Mouse (Mus musculus): ENCODE measurements around the gene Cdh12. TPM values are rescaled to one million over a fixed set of nuclear protein-coding genes. Genes with fewer than 3 reads are reported as not detected.
"Not testable (repeated sequence)": the region's sequence is repeated elsewhere in the genome, so short reads cannot be mapped to it uniquely, and the experiment has no call there.

Gene Cdh12
- polyA plus RNA-seq, 1 experiment from 2014 or later: 0.78 TPM

DNA sequence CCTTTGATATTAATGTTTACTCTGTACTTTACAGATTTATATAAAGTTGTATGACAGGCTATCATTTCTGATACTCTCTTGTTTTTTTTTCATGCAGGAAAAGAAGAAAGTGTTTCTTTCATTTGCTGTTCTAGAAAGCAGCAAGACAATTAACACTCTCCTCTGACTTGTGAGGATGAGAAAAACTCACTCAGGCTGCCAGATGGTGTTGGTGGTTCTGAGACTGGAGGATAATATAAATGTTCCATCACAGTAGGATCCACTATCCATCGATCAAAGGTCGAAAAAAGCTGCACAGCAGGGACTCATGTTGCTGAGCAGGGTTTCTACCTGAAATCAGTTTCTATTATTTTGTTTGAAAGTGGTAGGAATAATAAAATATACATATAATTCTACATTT, 185.5 kb downstream of the Cdh12 start:
- no peak overlapping the region for H3K27ac ChIP-seq
- DNase-seq (ENCODE audit: low spot score): no peak
- no peaks in the 10 kb centered on the region for H3K4me1 ChIP-seq (replicated peaks)
- no peaks in the 10 kb centered on the region for H3K9me3 ChIP-seq
- no peaks in the 10 kb centered on the region for H3K36me3 ChIP-seq
- 78% methylated on average over 2 of the region's 2 CpGs for WGBS
- H3K4me3 ChIP-seq: no peak overlapping the region
- no peaks in the 10 kb centered on the region for H3K27me3 ChIP-seq (ENCODE audit: insufficient read depth, poor library complexity, severe bottlenecking)

DNA sequence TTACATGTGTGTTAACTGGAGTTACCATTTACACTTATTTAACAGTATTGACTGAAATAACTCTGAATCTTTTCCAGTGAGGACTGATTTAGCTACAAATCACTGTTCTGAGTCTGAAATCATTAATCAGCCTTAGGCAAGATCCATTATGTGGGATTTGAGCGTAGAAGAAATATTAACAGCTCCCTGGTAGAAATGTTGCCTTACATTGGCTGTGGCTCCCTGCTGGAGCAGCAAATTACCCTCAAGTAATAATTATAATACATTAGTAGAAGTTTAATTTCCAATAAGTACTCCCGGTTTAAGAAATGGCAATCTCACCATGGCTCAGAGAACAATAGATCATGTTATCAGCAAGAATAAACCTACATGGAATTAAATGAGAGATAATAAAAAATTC, 190.1 kb downstream of the Cdh12 start:
- Histone ChIP-seq H3K4me1 (replicated peaks) (no peaks in the 10 kb centered on the region), H3K4me3 (no peak overlapping the region), H3K9me3 (no peaks in the 10 kb centered on the region), H3K27me3 (ENCODE audit: insufficient read depth, poor library complexity, severe bottlenecking) (no peaks in the 10 kb centered on the region), H3K27ac (no peak overlapping the region), H3K36me3 (no peaks in the 10 kb centered on the region)
- WGBS: 87% methylated on average over 2 of the region's 2 CpGs
- no peak for DNase-seq (ENCODE audit: low spot score)

DNA sequence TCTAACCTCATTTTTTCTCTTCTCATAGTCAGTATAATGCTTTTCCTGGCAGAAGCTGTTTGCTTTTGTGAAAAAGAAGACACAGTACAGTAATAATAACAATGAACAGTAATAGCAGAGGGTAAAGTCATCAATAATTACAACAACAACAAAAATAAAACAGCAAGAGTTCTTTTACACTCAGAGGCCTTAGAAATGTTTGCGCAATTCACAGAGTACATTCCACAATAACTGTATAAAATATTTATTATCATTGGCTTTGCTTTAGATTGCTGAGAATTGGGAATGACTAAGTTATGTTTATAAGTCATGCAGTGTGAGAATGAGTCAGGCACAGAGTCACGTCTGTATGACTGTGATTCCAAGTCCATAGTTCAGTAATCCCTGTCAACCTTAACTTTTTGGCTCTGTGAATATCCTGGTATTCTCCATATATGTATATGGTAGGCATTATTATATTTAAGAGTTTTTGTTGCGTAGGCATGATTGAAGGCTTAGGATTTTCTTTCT, 193.9 kb downstream of the Cdh12 start:
- Histone ChIP-seq H3K4me1 (replicated peaks) (no peaks in the 10 kb centered on the region), H3K36me3 (no peaks in the 10 kb centered on the region), H3K27me3 (ENCODE audit: insufficient read depth, poor library complexity, severe bottlenecking) (no peaks in the 10 kb centered on the region), H3K4me3 (no peak overlapping the region), H3K27ac (no peak overlapping the region), H3K9me3 (no peaks in the 10 kb centered on the region)
- no peak for DNase-seq (ENCODE audit: low spot score)
- WGBS: 91% methylated on average over 3 of the region's 3 CpGs

DNA sequence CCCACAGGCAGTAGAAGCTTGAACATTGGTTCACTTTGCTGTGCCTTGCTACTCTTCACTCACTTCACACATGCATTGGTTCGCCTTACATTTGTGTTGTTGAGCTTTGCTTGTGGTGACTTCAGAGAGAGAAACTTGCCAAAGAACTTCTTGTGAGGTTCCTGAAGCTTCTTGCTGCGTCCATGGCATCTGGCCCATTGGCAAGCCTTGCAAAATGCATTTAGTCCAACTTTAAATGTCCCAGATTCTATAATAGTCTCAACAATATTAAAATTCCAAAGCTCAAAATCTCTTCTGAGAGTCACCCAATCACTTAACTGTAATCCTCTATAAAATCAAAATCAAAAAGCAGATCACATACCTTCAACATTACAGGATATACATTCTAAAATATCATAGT, 211.2 kb downstream of the Cdh12 start:
- H3K27me3 ChIP-seq (ENCODE audit: insufficient read depth, poor library complexity, severe bottlenecking): no peaks in the 10 kb centered on the region
- H3K4me1 ChIP-seq (replicated peaks): no peaks in the 10 kb centered on the region
- DNase-seq (ENCODE audit: low spot score): no peak
- 79% methylated on average over 2 of the region's 2 CpGs for WGBS
- H3K36me3 ChIP-seq: no peaks in the 10 kb centered on the region
- no peak overlapping the region for H3K27ac ChIP-seq
- H3K9me3 ChIP-seq: no peaks in the 10 kb centered on the region
- H3K4me3 ChIP-seq: no peak overlapping the region

DNA sequence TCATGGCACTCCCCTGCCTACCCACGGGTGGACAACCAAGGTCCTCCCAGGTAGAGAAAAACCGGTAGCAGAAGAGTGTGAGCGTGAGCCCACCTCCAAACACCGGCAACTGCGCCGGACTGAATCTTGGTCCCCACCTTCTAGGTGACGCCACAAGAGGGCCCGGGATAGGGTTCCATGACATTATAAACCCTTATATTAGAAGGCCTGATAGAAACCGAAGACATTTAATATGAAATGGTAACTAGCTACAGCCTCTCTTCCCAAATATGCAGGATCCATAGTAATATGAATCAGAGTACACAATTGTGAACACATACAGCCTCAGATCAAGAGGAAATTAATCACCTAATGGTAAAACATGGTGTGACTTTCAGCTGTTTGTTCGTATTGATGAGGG, 217.6 kb downstream of the Cdh12 start, which contains the start of gene Acot10:
Gene Acot10 (minus strand): TSS at position 101 of the 400 bp plus-strand sequence.
- Histone ChIP-seq H3K36me3 (no peaks in the 10 kb centered on the region), H3K9me3 (no peaks in the 10 kb centered on the region), H3K4me3 (no peak within 1 kb of the TSS), H3K27me3 (ENCODE audit: insufficient read depth, poor library complexity, severe bottlenecking) (no peaks in the 10 kb centered on the region), H3K27ac (no peak within 1 kb of the TSS), H3K4me1 (replicated peaks) (no peaks in the 10 kb centered on the region)
- no peak for DNase-seq (ENCODE audit: low spot score)
- 90% methylated on average over 10 of the region's 10 CpGs for WGBS

DNA sequence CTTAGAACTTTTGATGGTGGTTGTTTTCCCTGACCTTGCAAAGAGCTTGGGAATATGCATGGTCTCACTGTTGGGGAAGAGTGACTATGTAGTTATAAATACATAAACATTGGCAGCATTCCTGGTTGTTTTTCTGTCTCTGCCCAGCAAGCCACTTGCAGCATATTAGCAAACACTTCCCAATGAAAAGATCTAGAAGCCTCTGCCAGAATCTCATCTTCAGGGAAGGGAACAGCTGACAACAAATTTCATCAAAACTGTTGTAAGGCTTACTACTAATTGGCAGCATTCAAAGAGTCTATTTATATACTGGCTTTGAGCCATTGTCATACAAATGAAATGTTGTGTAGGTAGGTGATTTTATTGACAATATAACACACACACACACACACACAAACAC, 218.3 kb downstream of the Cdh12 start:
- H3K36me3 ChIP-seq: no peaks in the 10 kb centered on the region
- no peak overlapping the region for H3K4me3 ChIP-seq
- no peaks in the 10 kb centered on the region for H3K27me3 ChIP-seq (ENCODE audit: insufficient read depth, poor library complexity, severe bottlenecking)
- no peak for DNase-seq (ENCODE audit: low spot score)
- no peaks in the 10 kb centered on the region for H3K9me3 ChIP-seq
- H3K27ac ChIP-seq: no peak overlapping the region
- H3K4me1 ChIP-seq (replicated peaks): no peaks in the 10 kb centered on the region

DNA sequence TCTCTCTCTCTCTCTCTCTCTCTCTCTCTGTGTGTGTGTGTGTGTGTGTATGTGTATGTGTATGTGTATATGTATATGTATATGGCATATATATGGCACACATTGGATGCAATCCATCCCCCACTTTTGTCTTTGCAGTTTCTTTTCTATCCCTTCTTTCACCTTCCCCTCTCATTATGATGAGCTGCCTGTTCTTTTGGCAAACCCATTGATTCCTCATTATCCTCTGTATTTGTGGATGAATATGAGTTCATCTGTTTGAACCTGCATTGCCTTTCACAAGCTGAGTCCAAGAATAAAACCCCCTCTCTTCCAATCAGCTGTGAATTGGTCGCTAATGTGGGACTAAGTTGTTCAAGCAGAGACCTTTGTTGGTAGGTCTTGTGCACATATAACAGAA, 218.9 kb downstream of the Cdh12 start:
- no peaks in the 10 kb centered on the region for H3K27me3 ChIP-seq (ENCODE audit: insufficient read depth, poor library complexity, severe bottlenecking)
- no peaks in the 10 kb centered on the region for H3K9me3 ChIP-seq
- H3K27ac ChIP-seq: no peak overlapping the region
- no peaks in the 10 kb centered on the region for H3K36me3 ChIP-seq
- no peaks in the 10 kb centered on the region for H3K4me1 ChIP-seq (replicated peaks)
- WGBS: 77% methylated on average over 1 of the region's 1 CpGs
- no peak overlapping the region for H3K4me3 ChIP-seq
- DNase-seq (ENCODE audit: low spot score): no peak

DNA sequence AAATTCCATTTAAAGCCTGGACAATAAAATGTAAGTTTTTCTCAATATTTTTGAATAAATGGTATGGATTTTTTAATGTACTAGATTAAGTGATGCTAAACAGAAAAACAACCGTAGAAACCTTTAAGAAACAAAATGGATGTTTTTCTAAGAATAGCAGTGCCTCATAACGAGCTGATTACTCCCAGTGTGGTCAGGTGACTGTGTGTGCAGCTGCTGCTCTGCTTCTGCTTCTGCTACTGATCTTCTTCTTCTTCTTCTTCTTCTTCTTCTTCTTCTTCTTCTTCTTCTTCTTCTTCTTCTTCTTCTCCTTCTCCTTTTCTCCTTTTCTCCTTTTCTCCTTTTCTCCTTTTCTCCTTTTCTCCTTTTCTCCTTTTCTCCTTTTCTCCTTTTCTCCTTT, 220.4 kb downstream of the Cdh12 start:
- not testable (repeated sequence) for DNase-seq (ENCODE audit: low spot score); H3K4me1 ChIP-seq (replicated peaks); H3K27me3 ChIP-seq (ENCODE audit: insufficient read depth, poor library complexity, severe bottlenecking); H3K9me3 ChIP-seq; H3K4me3 ChIP-seq; H3K27ac ChIP-seq; H3K36me3 ChIP-seq
- WGBS: 73% methylated on average over 2 of the region's 2 CpGs

DNA sequence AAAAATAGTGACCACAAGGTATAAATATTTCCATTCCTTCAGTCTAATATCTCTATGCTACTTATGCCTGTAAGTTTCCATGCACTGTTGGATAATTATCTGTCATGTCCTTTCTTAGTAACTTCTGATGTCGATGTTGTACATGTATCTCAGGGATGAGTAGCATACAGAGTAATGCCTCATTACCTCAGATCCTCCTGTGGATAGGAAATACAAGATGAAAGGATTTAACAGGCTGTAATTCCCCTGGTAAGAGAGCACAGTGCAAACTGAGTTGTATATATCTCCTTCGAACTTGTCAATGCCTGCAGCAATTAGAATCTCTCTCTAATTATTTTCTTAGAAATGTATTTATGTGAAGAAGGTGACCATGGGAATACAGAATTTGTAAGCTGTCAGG, 233.7 kb downstream of the Cdh12 start:
- no peak for DNase-seq (ENCODE audit: low spot score)
- H3K9me3 ChIP-seq: no peaks in the 10 kb centered on the region
- 81% methylated on average over 2 of the region's 2 CpGs for WGBS

DNA sequence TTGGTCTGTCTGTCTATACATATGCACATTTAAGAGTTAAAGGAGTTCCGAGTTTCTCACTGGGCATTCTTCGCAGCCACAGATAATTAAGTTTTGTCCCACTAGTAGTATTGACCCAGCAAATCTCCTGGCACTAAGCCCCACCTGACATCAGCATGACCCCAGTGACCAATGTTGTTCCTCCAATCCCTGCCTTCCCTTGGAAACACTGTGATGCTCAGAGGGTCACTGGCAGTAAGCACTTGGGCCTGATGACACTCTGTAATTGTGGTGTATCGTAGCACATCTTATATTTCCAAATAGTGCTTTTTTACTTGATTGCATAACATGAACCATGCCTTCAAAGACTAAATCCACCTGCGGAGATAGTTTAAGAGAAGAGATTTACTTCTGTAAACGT, 235.1 kb downstream of the Cdh12 start:
- no peaks in the 10 kb centered on the region for H3K9me3 ChIP-seq
- H3K36me3 ChIP-seq: no peaks in the 10 kb centered on the region
- DNase-seq (ENCODE audit: low spot score): no peak
- 82% methylated on average over 5 of the region's 5 CpGs for whole genome bisulfite sequencing
- H3K4me3 ChIP-seq: no peak overlapping the region
- H3K27ac ChIP-seq: no peak overlapping the region
- H3K27me3 ChIP-seq (ENCODE audit: insufficient read depth, poor library complexity, severe bottlenecking): no peaks in the 10 kb centered on the region
- no peaks in the 10 kb centered on the region for H3K4me1 ChIP-seq (replicated peaks)

More for the DNA sequence above, 233.7 kb downstream of the Cdh12 start:
- H3K27ac ChIP-seq: no peak overlapping the region
- H3K4me3 ChIP-seq: no peak overlapping the region
- no peaks in the 10 kb centered on the region for H3K27me3 ChIP-seq (ENCODE audit: insufficient read depth, poor library complexity, severe bottlenecking)
- H3K36me3 ChIP-seq: no peaks in the 10 kb centered on the region
- no peaks in the 10 kb centered on the region for H3K4me1 ChIP-seq (replicated peaks)

DNA sequence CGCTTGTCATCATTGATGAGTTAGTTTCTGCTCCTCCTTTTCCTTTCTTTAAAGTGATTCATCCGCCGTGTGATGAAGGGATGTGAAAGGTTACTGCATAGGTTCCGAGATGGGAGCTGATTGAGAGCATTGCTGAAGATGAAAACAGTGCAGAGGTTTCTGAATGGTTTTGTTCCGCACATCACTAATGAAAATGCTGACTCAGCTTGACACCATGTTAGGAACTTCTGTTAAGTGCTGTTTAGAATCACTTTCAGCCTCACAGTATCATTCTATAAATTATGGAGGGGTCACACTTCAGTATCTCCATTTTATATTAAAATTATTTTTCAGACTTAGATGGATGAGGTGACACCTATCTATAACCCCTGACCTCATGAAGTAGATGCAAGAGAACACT, 247.2 kb downstream of the Cdh12 start:
- no peak overlapping the region for H3K4me3 ChIP-seq
- H3K9me3 ChIP-seq: no peaks in the 10 kb centered on the region
- no peak overlapping the region for H3K27ac ChIP-seq
- no peaks in the 10 kb centered on the region for H3K4me1 ChIP-seq (replicated peaks)
- no peaks in the 10 kb centered on the region for H3K36me3 ChIP-seq
- H3K27me3 ChIP-seq (ENCODE audit: insufficient read depth, poor library complexity, severe bottlenecking): no peaks in the 10 kb centered on the region
- DNase-seq (ENCODE audit: low spot score): no peak
- WGBS: 87% methylated on average over 5 of the region's 5 CpGs

DNA sequence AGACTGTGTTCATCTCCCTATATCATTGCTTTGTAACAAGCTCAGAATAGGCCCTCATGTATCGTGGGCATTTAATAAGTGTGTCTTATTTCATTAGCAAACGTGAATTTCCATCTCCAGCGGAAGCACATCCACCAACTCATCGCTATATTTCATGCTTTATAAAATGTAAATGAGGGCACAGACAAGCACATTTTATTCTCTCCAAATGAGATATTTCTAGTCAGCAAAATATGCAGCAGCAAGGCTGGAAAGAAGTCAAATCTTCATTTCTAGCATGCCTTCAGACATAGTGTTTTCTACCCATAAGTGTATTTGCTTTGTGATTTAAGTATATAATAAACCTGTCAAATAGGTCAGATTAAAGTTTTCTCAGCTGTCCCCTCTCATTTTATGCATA, 262.8 kb downstream of the Cdh12 start:
- no peaks in the 10 kb centered on the region for H3K9me3 ChIP-seq
- no peaks in the 10 kb centered on the region for H3K4me1 ChIP-seq (replicated peaks)
- WGBS: 85% methylated on average over 4 of the region's 4 CpGs
- no peaks in the 10 kb centered on the region for H3K27me3 ChIP-seq (ENCODE audit: insufficient read depth, poor library complexity, severe bottlenecking)
- H3K4me3 ChIP-seq: no peak overlapping the region
- no peak for DNase-seq (ENCODE audit: low spot score)
- H3K27ac ChIP-seq: no peak overlapping the region
- H3K36me3 ChIP-seq: no peaks in the 10 kb centered on the region

DNA sequence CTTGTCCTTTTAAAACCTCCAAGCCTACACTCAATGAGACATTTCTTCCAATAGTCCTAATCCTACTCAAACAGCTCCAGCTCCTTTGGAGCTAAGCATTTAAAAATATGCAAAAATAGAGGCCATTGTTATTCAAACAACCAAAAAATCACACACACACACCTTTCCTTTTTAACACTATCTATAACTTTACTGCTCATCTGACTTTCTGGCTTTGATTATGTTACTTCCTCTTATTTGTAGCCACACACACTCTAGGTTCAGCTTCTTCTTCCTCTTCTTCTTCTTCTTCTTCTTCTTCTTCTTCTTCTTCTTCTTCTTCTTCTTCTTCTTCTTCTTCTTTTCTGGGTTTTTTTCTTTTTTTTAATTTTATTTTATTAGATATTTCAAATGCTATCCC, 323.2 kb downstream of the Cdh12 start:
- no peaks in the 10 kb centered on the region for H3K9me3 ChIP-seq
- no peak for DNase-seq (ENCODE audit: low spot score)
- no peak overlapping the region for H3K4me3 ChIP-seq
- no peaks in the 10 kb centered on the region for H3K4me1 ChIP-seq (replicated peaks)
- no peaks in the 10 kb centered on the region for H3K36me3 ChIP-seq
- H3K27me3 ChIP-seq (ENCODE audit: insufficient read depth, poor library complexity, severe bottlenecking): no peaks in the 10 kb centered on the region
- no peak overlapping the region for H3K27ac ChIP-seq

DNA sequence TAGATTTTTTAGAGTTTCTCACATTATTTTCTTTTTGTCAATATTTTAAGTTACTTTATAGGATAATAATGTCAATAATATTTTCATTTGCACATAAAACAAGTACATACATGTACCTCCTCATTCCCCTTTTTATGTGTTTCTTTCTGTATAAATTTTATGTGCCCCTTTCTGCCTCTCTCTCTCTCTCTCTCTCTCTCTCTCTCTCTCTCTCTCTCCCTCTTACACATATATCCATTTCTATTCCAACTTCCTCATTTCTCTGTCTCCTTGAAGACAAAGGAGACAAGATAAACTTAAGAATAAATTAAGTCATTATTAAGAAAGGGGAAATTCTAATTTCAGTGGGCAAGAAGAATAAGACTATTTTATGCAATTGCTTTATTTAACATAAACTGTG, 324.4 kb downstream of the Cdh12 start:
- Histone ChIP-seq H3K36me3 (no peaks in the 10 kb centered on the region), H3K27ac (no peak overlapping the region), H3K4me3 (no peak overlapping the region), H3K9me3 (no peaks in the 10 kb centered on the region), H3K27me3 (ENCODE audit: insufficient read depth, poor library complexity, severe bottlenecking) (no peaks in the 10 kb centered on the region), H3K4me1 (replicated peaks) (no peaks in the 10 kb centered on the region)
- DNase-seq (ENCODE audit: low spot score): no peak
